Mouse (Mus musculus) E14TG2a.4 (cell line): ENCODE results near the gene Nlrp6.

Experiments
- CTCF ChIP-seq: conservative IDR thresholded peaks from 2 replicates; pipeline ENCODE4 v1.5.1; 2014; ENCODE audit warnings: low read length
- NANOG ChIP-seq: IDR thresholded peaks from 2 replicates; pipeline ENCODE4 v1.6.1; 2014; ENCODE audit warnings: borderline replicate concordance, low read length, mixed read lengths
- POU5F1 ChIP-seq: IDR thresholded peaks from 2 replicates; pipeline ENCODE4 v1.6.1; 2014; ENCODE audit warnings: low read length, borderline replicate concordance

GRCm38 (mm10) chr7:140956556-140956869 is 35.8 kb downstream of the Nlrp6 start:
- TF ChIP-seq CTCF, result no peak
- TF ChIP-seq NANOG, result no peak
- TF ChIP-seq POU5F1, result no peak
